Mouse (Mus musculus) frontal cortex, postnatal 10 days (tissue): Measurements from ENCODE around the gene Pcdh9.

Source experiments
- DNase-seq, 2 experiments: peaks; one replicate each; pipeline ENCODE4 v3.0.0; 2022; ENCODE audit warnings: low spot score in 2 of 2, mixed read lengths in 1 of 2

Pcdh9 gene

DNA sequence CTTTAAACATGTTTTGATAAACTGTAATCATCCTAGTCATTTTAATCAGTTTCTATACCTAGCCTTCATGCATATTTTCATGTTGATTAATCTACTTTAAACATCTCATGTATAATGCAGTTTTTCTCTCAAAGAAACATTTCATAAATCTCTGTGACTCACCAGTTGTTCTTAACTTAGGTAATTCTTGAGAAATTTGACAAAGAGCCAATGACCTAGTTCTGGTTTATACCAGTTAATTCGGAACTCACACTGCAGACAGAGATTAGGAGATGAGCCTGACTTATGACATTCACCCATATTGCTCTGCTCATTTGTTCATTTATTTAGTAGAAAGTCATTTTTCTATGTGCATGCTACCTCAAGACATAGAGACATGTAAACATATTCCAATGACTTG is 328.9 kb downstream of the Pcdh9 start:
- no peak for DNase-seq

DNA sequence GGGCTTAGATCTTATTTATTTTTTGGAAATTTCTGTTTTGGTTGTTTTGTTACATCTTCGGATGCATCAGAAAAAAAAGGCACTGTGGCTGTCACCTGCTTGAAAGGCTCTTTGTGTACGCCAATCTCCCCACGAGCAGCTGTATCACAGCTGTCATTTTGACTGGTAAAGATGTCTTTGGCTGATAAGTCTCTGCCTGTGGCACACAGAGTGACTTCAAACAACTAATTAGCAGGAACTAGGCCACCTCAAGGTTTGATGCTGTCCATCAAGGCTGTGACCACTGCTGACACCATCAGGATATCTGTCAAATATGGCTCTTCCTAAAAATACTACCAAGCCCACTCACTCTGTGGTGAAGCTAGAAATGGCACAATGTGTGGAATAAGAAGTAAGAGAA is 336.7 kb downstream of the Pcdh9 start:
- DNase-seq, result no peak

DNA sequence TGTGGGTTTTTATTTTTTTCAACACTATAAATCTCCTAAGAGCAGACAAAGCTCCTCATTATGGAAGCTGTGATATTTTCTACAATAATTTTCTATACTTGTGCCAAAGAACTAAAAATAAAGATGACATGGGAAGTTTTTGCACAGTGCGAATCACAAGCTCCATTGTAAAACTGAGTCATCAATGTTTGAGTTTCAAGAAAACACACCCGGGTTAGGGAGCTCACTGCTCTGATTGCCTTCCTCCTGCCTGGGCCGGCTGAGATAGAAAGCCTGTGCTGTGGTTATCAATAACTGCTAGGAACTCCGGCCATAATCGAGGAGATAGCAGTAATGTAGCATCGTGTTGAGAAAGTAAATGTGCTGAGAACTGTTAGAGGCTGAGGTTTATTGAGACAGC is 344.9 kb downstream of the Pcdh9 start:
- DNase-seq, result no peak

DNA sequence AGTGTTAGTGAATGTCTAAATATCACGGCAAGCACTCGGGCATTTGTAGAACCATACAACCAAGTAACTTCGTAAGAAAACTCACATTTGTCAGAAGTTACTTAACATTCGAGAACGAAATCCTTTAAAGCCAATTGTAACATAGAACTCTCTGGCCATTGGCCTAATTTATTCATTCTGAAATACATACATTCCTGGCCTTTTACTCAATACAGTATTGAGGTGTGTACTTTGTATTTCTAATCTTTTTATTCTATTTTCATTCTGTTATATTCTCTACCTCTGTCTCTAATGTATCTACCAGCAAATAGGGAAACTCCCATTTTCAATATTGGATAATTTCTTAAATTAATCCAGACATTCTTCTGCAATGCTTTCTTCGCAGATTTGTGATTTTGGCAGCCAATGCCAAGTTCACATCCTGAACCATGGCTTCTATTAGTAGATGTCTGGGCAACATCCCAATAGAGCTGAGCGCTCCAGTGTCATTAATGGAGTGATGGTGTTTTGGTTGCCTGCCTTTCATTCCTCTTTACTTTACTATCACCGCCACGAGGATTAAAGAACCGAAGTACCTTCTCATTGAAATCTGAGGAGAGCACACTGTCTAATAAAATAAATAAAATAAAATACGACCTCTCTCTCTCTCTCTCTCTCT is 346.4 kb downstream of the Pcdh9 start:
- DNase-seq, result no peak

DNA sequence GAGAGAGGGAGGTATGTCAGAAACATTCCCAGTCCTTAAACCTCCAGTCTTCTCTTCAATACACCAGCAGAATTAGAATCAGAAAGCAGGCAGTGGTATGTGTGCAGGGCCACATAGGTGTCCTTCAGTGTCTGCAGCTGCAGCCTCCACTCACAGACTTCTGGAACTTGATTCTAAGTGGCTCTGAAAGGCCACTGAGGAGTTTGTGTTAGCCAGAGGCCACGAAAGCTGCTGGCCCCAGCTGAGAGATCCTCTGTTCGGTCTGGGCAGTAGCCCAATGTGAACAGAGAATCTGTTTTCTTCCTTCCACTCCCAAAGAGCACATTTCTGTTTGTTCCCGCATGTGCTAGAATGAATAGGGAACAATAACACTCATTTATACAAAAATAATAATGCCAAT is 346.9 kb downstream of the Pcdh9 start:
- peak; percentile 33 to 38 for DNase-seq

DNA sequence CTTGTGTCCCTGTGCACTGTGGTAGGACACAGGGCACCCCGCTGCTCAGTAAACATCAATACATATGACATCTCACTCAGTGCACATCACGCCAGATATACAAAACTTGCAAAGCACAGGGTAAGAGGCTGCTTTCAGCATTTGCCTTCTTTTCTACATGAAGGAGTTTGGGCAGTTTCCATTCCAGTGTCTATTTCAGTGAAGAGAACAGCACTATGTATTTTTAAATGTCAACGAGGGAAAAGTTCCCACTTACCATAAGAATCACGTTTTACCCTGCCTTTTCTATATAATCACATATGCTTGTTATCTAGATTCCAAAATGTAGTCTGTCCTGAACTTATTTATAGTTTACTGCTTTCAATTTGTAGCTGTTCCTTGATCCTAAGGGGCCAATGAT is 355.6 kb downstream of the Pcdh9 start:
- no peak for DNase-seq

DNA sequence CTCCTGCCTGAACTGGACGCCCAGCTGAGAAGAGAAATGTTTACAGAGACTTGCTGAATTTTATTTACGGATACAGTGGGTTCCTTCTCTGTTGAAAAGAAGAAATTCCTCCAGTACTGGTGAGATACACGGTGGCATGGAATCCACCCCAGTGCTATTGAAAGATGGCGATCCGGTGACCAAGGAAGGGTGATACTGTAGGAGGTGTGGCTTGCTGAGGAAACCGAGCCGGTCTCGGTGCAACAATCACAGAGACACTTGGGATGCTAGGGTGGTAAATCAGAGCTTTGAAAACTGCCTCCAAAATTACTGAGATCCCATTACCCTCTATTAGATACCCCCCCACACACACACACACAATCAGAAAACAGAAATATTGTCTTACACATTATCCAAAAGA is 367.0 kb downstream of the Pcdh9 start:
- no peak for DNase-seq

DNA sequence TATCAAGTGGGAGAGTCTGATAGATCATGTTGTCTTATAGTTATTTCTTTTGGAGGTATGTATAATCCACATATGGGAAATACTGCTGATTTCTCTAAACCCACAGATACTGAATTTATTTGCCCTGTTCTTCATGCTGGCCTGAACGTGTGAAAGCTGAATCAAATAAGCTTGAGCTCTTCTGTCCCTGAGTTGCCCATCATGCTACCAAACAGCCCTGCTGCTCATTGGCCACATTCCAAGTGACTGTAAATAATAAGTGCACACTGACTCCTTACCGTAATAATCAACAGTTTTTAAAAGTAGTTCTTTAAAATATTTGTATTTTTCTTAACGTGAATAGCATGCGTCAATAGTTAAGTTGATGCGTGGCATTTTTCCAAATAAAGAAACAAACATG is 370.3 kb downstream of the Pcdh9 start:
- DNase-seq, result no peak

DNA sequence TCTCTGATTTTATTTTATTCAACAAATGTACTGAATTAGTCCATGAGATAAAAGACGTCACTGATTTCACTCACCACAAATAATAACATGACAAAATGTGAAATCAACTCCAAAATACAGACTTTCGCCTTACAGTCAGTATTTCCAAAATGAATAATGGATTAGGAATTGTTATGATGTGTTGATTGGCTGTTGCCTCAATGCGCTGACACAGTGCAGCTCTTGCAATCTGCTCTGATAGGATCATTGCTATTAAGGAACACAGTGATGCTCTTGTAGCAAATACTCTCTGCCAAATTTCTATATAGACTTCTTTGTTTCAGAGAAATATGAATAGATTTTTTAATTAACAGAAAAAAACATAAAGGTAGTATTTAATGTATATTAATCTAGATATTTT is 373.8 kb downstream of the Pcdh9 start:
- no peak for DNase-seq

DNA sequence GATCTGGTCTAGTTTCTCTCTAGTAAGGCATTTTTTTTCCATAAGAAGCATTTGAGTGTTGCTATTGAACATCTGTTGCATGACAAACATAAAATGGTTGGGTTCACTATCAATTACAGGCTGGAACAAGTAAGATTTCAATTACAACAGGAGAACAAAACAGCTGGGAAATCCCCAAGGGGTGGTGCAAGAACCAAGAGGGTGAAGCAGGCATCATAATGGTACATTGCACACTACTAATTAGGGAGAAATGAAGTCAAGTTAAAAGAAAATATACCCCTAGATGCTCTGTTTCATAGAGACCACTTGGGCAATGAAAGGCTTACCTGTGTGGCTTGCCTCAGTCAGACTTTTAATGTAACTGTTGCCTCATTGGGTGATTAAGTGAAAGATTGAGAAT is 384.4 kb downstream of the Pcdh9 start:
- no peak for DNase-seq

DNA sequence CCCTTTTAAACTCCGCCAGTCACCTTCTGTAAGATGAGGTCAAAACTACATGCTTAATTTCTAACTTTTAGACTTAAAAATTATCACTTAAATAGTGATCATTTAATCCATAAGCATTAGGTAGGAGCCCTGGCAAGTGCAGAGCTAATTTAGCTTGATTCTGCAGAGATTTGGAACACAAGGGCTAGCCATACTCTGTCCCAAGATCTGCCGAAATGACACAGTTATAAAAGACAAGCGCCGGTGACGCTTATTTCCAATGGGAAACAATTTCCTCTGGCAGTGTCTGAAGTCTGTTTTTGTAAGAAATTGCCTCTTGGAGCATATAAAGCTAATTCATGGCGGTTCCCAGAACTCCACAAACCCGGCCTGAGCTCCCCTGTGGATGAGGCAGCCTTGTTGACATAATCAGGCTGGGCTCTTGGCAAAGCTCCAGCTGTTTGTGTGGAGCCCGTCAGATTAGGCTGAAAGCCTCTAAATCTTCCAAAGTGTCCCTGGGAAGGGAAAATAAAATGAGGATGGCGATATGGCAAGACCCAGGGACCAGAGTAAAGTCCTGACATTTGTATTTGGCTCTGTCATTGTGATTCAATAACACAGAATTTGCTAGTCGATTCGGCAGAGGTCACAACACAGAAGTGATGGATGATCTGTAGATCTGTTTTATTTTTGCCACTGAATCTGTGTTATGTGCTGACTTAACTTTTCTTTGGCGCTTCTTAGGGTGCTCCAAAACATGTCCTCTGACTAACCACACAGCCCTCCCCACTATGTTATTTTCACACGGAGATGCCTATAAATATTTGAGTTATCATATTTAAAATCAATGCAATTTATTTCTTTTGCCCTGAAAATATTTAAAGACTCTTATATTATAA is 391.4 kb downstream of the Pcdh9 start:
- peak in 1 of 2 experiments; percentile 48 for DNase-seq

DNA sequence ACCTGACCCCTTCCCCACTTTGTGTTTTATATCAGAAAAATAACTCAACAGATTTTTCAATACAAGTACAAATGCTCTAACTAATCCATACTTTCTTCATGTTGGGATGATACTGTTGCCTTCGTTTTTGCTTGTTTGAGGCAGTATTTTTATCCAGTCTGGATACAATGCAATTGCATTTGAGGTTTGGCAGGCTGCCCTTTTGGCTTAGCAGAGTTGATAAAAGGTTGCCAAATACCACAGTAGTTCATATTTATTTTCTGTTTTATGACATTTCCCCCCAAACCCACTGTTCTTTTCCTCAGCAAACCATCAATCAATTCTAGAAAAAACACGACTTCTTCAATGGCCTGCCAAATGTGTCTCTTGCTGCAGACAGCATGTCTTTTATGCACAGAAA is 415.5 kb downstream of the Pcdh9 start:
- DNase-seq, result no peak

DNA sequence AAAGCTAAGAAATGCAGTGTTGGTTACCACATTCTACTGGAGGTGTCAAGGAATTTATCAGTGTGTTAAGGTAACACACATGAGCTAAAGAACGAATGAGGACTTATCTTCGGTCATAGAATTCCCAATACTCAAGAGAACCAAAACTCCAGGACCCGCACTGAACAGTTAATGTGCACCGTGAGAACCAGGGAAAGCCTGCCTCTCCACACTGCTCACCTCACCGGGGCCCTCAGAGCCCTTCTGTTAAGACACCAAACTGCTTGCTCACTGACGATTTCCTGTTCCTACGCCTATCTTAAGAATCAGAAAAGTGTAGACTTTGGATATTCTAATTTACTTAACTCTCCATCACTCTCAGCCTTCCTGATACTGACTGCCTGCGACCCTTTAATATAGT is 418.0 kb downstream of the Pcdh9 start:
- no peak for DNase-seq

DNA sequence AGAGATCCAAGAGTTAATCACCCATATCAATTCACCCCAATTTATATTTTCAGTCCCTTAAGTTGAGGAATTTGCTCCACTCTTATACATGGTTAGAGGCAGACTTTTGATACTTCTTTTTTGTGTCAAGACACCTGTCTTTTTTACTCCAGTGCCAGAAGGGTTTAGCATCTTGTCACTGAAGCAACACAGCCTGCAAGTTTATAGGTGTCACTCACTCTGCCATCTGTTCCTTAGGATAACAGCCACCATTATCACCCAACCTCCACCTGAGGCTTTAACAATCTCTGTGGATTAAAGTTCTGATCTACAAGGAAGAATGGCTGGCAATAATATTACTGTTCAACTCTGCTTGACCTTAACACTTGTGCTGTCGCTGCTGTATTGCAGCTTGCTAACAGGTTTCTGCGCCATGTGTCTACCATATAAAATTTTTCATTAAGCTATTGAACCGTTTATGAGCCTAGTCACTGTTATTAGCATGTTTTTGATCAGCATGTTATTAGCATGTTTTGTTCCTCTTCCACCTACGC is 427.1 kb downstream of the Pcdh9 start:
- DNase-seq, result no peak

DNA sequence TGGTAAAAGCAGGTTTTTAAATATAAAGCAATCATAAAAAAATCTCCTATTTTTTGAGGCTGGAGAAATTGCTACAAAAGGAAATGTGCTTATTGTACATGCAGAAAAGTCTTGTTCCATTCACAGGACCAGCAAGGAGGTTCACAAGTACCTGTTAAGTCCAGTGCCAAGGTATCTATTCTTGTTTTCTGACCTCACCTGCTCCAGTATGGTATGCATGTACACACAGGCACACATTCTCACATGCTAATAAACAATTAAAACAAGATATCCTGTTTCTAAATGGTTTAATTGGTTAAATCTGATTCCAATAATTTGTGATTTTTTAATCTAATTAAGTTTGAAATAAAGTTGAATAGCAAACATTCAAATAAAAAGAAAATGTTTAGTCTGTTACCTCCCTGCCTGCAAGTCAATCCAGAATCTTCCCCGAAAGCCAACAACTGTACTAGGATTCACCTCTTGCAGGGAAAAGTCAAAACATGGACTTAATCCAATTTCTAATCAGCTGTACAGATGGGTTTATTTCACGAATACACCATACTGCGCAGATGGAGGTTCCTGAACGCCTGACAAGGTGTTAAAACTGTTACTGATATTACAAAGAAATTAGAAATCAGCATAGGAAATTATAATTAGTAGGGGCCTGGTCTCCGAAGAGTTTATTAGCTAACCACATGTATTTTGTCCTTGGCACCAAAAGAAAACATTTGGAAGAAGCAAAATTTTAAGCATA is 439.4 kb downstream of the Pcdh9 start:
- no peak for DNase-seq

DNA sequence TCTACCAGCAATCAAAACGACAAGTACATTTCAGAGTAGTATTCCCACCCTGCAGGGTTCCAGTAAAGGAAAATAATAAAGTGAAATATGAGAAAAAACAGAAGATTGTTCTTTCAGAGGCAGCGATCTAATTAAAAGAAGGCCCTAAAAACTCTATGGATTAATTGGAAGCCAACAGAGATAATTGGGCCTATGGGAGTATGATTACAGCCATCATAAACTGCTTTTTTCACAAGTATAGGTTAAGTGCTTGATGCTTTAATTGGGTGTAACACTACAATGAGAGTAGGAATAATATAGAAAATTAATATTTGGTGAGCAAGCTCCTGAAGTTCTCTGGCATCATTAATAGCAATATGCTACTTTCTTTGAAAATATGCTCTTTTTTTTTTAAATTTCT is 448.6 kb downstream of the Pcdh9 start:
- no peak for DNase-seq

DNA sequence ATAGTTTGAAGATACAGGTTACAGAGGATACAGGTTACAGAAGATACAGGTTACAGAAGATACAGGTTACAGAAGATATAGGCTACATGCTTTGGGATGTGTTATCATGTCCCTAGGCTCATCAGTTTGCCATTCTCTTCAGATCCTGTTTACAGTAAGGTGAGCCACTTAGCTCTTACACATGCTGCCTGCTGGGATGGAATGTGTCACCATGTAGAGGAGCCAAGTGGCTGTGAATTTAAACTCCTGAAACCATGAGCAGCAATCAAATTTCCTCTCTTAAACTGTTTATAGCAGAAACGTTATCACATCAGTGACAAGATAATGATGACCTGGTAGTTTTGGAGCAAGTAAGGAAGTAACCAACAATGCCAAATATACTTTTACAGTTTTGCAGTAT is 453.3 kb downstream of the Pcdh9 start:
- DNase-seq, result no peak

DNA sequence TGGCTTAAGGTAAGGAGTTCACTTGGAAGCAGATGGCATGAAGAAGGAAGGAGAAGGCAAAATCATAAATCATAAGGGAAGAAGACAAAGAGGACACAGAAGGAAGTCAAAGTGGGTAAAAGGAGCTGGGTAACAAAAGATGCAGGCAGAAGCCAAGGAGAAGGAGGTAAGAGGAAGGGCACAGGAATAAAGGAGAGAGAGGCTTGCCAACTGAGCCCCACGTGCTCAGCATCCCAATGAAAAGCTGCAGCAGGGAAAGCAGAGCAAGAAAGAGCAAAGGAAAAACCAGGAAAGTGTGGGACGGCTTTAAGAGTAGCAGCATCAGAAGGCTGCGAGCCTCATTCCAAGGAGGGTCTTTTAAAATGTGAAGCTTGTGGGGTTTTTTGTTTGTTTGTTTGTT is 473.7 kb downstream of the Pcdh9 start:
- peak in 1 of 2 experiments; percentile 36 for DNase-seq

DNA sequence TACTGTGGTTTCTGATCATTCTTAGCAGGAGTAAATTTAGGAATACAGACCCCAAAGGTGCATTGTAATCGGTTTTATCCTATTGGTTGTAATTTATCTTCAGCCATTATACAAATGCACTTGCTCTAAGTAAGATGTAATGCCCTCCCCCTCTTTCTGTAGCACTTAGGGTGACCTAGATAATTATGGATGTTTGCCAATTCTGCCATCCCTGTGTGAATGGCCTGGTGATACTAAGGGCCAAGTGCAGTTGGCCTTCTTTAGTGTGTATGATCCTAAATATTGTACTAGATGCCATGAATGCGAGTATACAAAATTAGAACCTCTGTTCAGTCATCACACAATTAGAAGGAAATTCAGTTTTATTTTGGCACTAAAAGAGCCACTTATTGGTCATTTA is 475.0 kb downstream of the Pcdh9 start:
- DNase-seq, result no peak

DNA sequence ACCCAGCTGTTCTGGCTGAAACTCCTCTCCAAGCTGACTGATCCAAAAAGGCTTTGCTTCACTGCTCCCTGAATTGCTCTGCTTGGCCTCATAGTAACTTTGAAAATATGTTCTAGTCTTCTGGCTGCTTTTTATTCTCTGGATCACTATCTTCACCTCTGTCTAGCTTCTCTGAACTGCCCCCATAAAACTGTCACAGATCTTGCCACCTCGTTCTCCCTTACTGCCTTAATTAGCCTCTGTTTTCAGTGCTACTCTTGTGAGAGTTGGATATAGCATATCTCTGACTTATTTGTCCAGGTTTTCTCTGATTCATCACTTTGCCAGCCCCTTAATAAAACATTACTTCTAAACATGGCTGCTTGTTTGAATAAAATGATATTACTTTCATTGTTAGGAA is 481.2 kb downstream of the Pcdh9 start:
- no peak for DNase-seq

DNA sequence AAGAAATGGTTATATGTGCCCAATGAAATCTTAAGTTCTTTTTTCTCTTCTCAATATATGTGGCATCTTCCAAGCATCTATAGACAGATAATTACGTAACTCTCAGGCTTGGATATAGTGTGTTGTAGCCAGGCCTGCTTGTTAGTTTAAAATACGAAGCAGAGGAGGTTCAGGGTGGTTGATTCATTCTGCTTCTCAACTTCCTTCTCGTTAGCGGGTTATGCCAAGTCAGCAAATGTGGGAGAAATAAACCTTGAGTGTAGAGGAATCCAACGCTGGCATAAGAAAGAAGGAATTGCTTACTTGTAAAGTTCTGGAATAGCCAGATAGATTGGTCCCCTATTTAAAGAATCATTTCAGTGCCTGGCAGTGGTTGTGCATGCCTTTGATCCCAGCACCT is 482.7 kb downstream of the Pcdh9 start:
- no peak for DNase-seq

DNA sequence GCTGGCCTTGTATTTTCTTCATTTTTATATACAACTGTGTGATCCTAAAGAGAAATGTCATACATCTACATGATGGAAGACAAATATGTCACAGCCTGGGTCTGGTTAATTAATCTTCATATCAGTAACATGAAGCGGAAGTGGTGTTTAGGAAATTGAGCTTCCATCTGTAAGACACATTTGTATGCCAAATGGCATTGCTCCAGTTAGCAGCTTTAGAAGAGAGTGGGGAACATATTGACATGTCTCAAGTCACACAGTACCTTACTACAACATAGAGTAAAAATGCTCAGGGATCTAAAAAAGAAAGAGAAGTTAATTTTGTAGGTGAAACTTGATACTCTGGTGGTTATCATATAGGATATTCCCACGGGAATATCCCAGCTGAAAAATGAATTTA is 505.4 kb downstream of the Pcdh9 start:
- DNase-seq, result no peak
